27 mouse cellular contexts compared by ENCODE assay signal in the genomic region with DNA sequence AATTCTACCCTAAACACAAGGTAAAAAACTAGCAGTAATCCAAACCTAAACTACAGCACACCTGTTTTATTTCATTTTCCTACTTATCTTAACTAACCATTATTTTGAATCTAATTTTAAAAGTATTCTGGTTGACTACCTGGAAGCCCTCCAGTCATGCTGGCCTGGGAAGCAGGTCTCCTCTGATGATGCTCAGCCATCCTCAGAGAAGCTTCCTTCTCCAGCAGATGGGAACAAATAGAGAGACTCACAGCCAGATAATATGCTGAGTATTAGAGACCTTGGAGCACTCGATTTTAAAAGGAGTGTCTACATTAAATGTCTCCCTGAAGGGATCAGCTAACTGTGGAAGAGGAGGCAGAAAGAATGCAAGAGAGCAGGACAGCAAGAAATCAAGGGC.
"Had no signal": no experiment of that assay in that cellular context is flagged by ENCODE, and none has a peak within 500 bp of the region (broad histone marks: within the 10 kb centered on the region; RNA-seq: fewer than 3 reads in every experiment).

No protein-coding gene starts in this region.

- H3K4me3 ChIP-seq: heart, embryonic 10.5 days; heart, embryonic 12.5 days; hindbrain, embryonic 10.5 days; hindbrain, embryonic 12.5 days; intestine, embryonic 15.5 days; layer of hippocampus, adult 2 months; left cerebral cortex, adult 2 months; limb, embryonic 10.5 days; limb, embryonic 12.5 days; liver, embryonic 13.5 days; liver, embryonic 15.5 days had no signal

- H3K4me2 ChIP-seq: heart, embryonic 12.5 days; hindbrain, embryonic 12.5 days; hindbrain, embryonic 14.5 days; intestine, embryonic 15.5 days; limb, embryonic 12.5 days; liver, embryonic 11.5 days; liver, embryonic 13.5 days; liver, embryonic 15.5 days had no signal

- H3K9ac ChIP-seq: heart, embryonic 12.5 days; hindbrain, embryonic 12.5 days; hindbrain, embryonic 14.5 days; intestine, embryonic 15.5 days; limb, embryonic 12.5 days; liver, embryonic 13.5 days; liver, embryonic 15.5 days; liver, postnatal 0 days had no signal

- H3K27ac ChIP-seq: heart, embryonic 10.5 days; hindbrain, embryonic 10.5 days; hindbrain, embryonic 12.5 days; hindbrain, embryonic 14.5 days; intestine, embryonic 15.5 days; layer of hippocampus, adult 2 months; left cerebral cortex, adult 2 months; limb, embryonic 10.5 days; limb, embryonic 12.5 days; liver, embryonic 13.5 days; liver, embryonic 15.5 days had no signal

- H3K36me3 ChIP-seq: heart, embryonic 10.5 days; heart, embryonic 12.5 days; hindbrain, embryonic 10.5 days; hindbrain, embryonic 12.5 days; intestine, embryonic 15.5 days; limb, embryonic 10.5 days; limb, embryonic 12.5 days; liver, embryonic 13.5 days; liver, embryonic 15.5 days had no signal

- ATAC-seq: hindbrain, embryonic 16.5 days; inflammation-experienced regulatory T-cells, adult 6 months; intestine, embryonic 15.5 days; intestine, postnatal 0 days; liver, postnatal 0 days had no signal

- DNase-seq: gastrocnemius, postnatal 25 days; heart, adult 18-20 months; heart, postnatal 10 days; heart, postnatal 4 days; kidney, adult 18-20 months; kidney, adult 8-10 months; kidney, postnatal 10 days; kidney, postnatal 25 days; kidney, postnatal 4 days; liver; liver, embryonic 13.5 days; liver, postnatal 0 days had no signal

- H3K4me1 ChIP-seq: heart, embryonic 10.5 days; heart, embryonic 12.5 days; hindbrain, embryonic 10.5 days; hindbrain, embryonic 12.5 days; intestine, embryonic 15.5 days; limb, embryonic 10.5 days; limb, embryonic 12.5 days; liver, embryonic 13.5 days; liver, embryonic 15.5 days had no signal

- H3K9me3 ChIP-seq: heart, embryonic 10.5 days; heart, embryonic 12.5 days; hindbrain, embryonic 10.5 days; hindbrain, embryonic 12.5 days; intestine, embryonic 15.5 days; limb, embryonic 10.5 days; limb, embryonic 12.5 days; liver, embryonic 13.5 days; liver, embryonic 15.5 days had no signal

- H3K27me3 ChIP-seq: heart, embryonic 12.5 days; hindbrain, embryonic 12.5 days; intestine, embryonic 15.5 days; limb, embryonic 12.5 days; liver, embryonic 13.5 days; liver, embryonic 15.5 days had no signal
